Comparison of ENCODE assay signal across 17 mouse cellular contexts in the genomic region with DNA sequence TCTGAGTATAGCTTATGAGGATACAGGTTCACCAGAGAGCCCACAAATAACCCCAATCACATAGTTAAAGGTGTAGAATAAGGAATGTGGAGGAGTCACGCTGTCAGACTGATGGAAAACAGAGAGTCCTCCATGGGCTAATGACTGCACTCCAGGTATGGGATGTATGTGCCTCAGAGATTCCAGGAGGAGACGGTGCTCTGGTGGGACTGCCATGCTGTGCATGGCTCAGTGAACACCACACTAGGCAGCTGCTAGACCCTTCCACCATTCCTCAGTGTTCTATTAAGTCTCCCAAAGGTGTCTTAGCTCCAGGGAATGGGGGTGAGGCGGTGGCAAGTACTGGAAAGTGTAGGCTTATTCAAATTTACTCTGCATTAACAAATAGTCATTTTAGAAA.
"Had no signal": no experiment of that assay in that cellular context is flagged by ENCODE, and none has a peak within 500 bp of the region (broad histone marks: within the 10 kb centered on the region; RNA-seq: fewer than 3 reads in every experiment).

No protein-coding gene starts in this region.

- H3K4me1 ChIP-seq: lung, embryonic 15.5 days; megakaryocyte, embryonic 14.5 days; midbrain, embryonic 15.5 days; neural tube, embryonic 12.5 days; stomach, embryonic 15.5 days had no signal

- H3K4me2 ChIP-seq: lung, embryonic 15.5 days; midbrain, embryonic 11.5 days; midbrain, embryonic 13.5 days; midbrain, embryonic 15.5 days; neural tube, embryonic 12.5 days; stomach, embryonic 15.5 days had no signal

- H3K27me3 ChIP-seq: lung, embryonic 15.5 days; midbrain, embryonic 13.5 days; midbrain, embryonic 15.5 days; neural tube, embryonic 12.5 days; stomach, embryonic 15.5 days had no signal

- H3K36me3 ChIP-seq: lung, embryonic 15.5 days; midbrain, embryonic 13.5 days; midbrain, embryonic 15.5 days; neural tube, embryonic 12.5 days; stomach, embryonic 15.5 days had no signal

- DNase-seq: lung, adult 2 months; lung, postnatal 14 days; lung, postnatal 36 days; right cerebral cortex, postnatal 14 days; thymus, adult 2 months; thymus, postnatal 25 days; thymus, postnatal 4 days had no signal

- H3K4me3 ChIP-seq: lung, embryonic 15.5 days; megakaryocyte, embryonic 14.5 days; midbrain, embryonic 13.5 days; midbrain, embryonic 15.5 days; neural tube, embryonic 12.5 days; stomach, embryonic 15.5 days had no signal

- H3K9me3 ChIP-seq: lung, embryonic 15.5 days; midbrain, embryonic 13.5 days; midbrain, embryonic 15.5 days; neural tube, embryonic 12.5 days; stomach, embryonic 15.5 days had no signal

- H3K27ac ChIP-seq: lung, embryonic 15.5 days; macrophage; midbrain, embryonic 13.5 days; midbrain, embryonic 15.5 days; neural tube, embryonic 12.5 days; stomach, embryonic 15.5 days; stomach, postnatal 0 days had no signal

- ATAC-seq: lung, postnatal 0 days; midbrain, embryonic 13.5 days; midbrain, embryonic 15.5 days had no signal

- H3K9ac ChIP-seq: lung, embryonic 15.5 days; midbrain, embryonic 13.5 days; midbrain, embryonic 15.5 days; neural tube, embryonic 12.5 days; stomach, embryonic 15.5 days had no signal
